Mouse (Mus musculus) right cerebral cortex, postnatal 14 days (tissue): ENCODE results near the gene Wdr62.
"Not testable (repeated sequence)": the region's sequence is repeated elsewhere in the genome, so short reads cannot be mapped to it uniquely, and the experiment has no call there.

Experiments
- DNase-seq: peaks from one replicate; pipeline ENCODE4 v3.0.0; 2022

Wdr62 gene

GRCm38 (mm10) chr7:30251956-30252954 is 28.0 kb downstream of the Wdr62 start:
- no peak for DNase-seq

- DNase-seq: not testable (repeated sequence)
Observed at GRCm38 (mm10) chr7:30237374-30237773, 42.8 kb downstream of the Wdr62 start.

- no peak for DNase-seq
Observed at GRCm38 (mm10) chr7:30235625-30236024, 44.6 kb downstream of the Wdr62 start, which contains the start of gene Ovol3. Gene Ovol3 (minus strand): TSS chr7:30235725.

- DNase-seq: no peak
Observed at GRCm38 (mm10) chr7:30235091-30235490, 45.1 kb downstream of the Wdr62 start.

- DNase-seq: no peak
Observed at GRCm38 (mm10) chr7:30234276-30234858, 45.9 kb downstream of the Wdr62 start.

GRCm38 (mm10) chr7:30233387-30233786 is 46.8 kb downstream of the Wdr62 start:
- peak; percentile 42 for DNase-seq

- peak; percentile 68 for DNase-seq
Observed at GRCm38 (mm10) chr7:30232631-30233148, 47.5 kb downstream of the Wdr62 start.

- DNase-seq: peak; percentile 98
Observed at GRCm38 (mm10) chr7:30231669-30232454, 48.4 kb downstream of the Wdr62 start, which contains the start of the genes Polr2i and Tbcb. Gene Polr2i (plus strand): TSS chr7:30231948. Gene Tbcb (minus strand): TSS chr7:30232272.

GRCm38 (mm10) chr7:30231328-30231668 is 48.9 kb downstream of the Wdr62 start:
- DNase-seq: no peak

- no peak for DNase-seq
Observed at GRCm38 (mm10) chr7:30224206-30224605, 56.0 kb downstream of the Wdr62 start.

GRCm38 (mm10) chr7:30222205-30222604 is 58.0 kb downstream of the Wdr62 start:
- no peak for DNase-seq

GRCm38 (mm10) chr7:30221433-30221832 is 58.8 kb downstream of the Wdr62 start:
- DNase-seq: no peak

- no peak for DNase-seq
Observed at GRCm38 (mm10) chr7:30220008-30220356, 60.2 kb downstream of the Wdr62 start.

- peak; percentile 42 for DNase-seq
Observed at GRCm38 (mm10) chr7:30219293-30220007, 60.8 kb downstream of the Wdr62 start.

GRCm38 (mm10) chr7:30217277-30217676 is 62.9 kb downstream of the Wdr62 start:
- no peak for DNase-seq

- DNase-seq: peak; percentile 81
Observed at GRCm38 (mm10) chr7:30216723-30217151, 63.5 kb downstream of the Wdr62 start.

- no peak for DNase-seq
Observed at GRCm38 (mm10) chr7:30215875-30216274, 64.3 kb downstream of the Wdr62 start.

GRCm38 (mm10) chr7:30213881-30214280 is 66.3 kb downstream of the Wdr62 start:
- DNase-seq: no peak

- DNase-seq: no peak
Observed at GRCm38 (mm10) chr7:30211025-30211424, 69.2 kb downstream of the Wdr62 start.

- DNase-seq: not testable (repeated sequence)
Observed at GRCm38 (mm10) chr7:30206364-30206763, 73.9 kb downstream of the Wdr62 start.

GRCm38 (mm10) chr7:30205383-30205782 is 74.8 kb downstream of the Wdr62 start:
- no peak for DNase-seq

GRCm38 (mm10) chr7:30204380-30204779 is 75.8 kb downstream of the Wdr62 start:
- DNase-seq: no peak
